Comparison of ENCODE assay signal across 8 mouse cellular contexts in genomic region chr13:56279439-56279838, GRCm38 (mm10). TPM values are rescaled to one million over a fixed set of nuclear protein-coding genes. Genes with fewer than 3 reads are reported as not detected.
DNase-seq lines count a peak whose midpoint lies in the region; ATAC-seq and TF ChIP-seq lines count a peak whose summit lies in the region.

No protein-coding gene starts in this region.

- no peak overlapping the region for H3K27ac ChIP-seq in embryonic facial prominence, embryonic 11.5 days (replicated peaks; ENCODE audit: low read depth, low read length)
- H3K27ac ChIP-seq in kidney, postnatal 0 days, result no peak overlapping the region
- H3K27ac ChIP-seq in liver, adult 2 months (replicated peaks; ENCODE audit: insufficient read depth, low read depth, low read length), result no peak overlapping the region
- no peak overlapping the region for H3K27ac ChIP-seq in neural tube, embryonic 13.5 days (replicated peaks)

- no peak overlapping the region for H3K4me3 ChIP-seq in embryonic facial prominence, embryonic 11.5 days (ENCODE audit: low read depth, low read length)
- no peak overlapping the region for H3K4me3 ChIP-seq in kidney, postnatal 0 days (replicated peaks; ENCODE audit: low read depth, low read length)
- H3K4me3 ChIP-seq in liver, adult 2 months (ENCODE audit: insufficient read depth, low read depth, low read length), result no peak overlapping the region
- no peak overlapping the region for H3K4me3 ChIP-seq in neural tube, embryonic 13.5 days

- no peaks in the 10 kb centered on the region for H3K27me3 ChIP-seq in embryonic facial prominence, embryonic 11.5 days (ENCODE audit: control insufficient read depth, insufficient read depth, low read length)
- no peaks in the 10 kb centered on the region for H3K27me3 ChIP-seq in kidney, postnatal 0 days (ENCODE audit: insufficient read depth, low read length)
- H3K27me3 ChIP-seq in liver, adult 2 months (ENCODE audit: control insufficient read depth, insufficient read depth, low read length), result no peaks in the 10 kb centered on the region
- H3K27me3 ChIP-seq in neural tube, embryonic 13.5 days, result peaks cover 14% of the 10 kb centered on the region; the same call in 1 of the 2 replicates

- no peaks in the 10 kb centered on the region for H3K79me2 ChIP-seq in liver, adult 2 months (ENCODE audit: control insufficient read depth, insufficient read depth, low read length)

- 21% methylated on average over 8 of the region's 8 CpGs for WGBS in embryonic facial prominence, embryonic 11.5 days
- 20% methylated on average over 8 of the region's 8 CpGs for WGBS in kidney, postnatal 0 days
- 17% methylated on average over 8 of the region's 8 CpGs for WGBS in liver, adult 2 months
- 21% methylated on average over 8 of the region's 8 CpGs for WGBS in neural tube, embryonic 13.5 days

- ATAC-seq in embryonic facial prominence, embryonic 11.5 days (replicated peaks; ENCODE audit: insufficient number of reproducible peaks, low FRiP score, low TSS enrichment, low read depth), result peak; percentile 80
- ATAC-seq in kidney, postnatal 0 days (replicated peaks; ENCODE audit: low FRiP score, low read depth), result peak; percentile 80
- ATAC-seq in neural tube, embryonic 13.5 days (ENCODE audit: low read depth), result peak; percentile 94

- TF ChIP-seq POLR2A in liver, adult 2 months (IDR thresholded peaks at IDR 0.05; ENCODE audit: extremely low read depth, insufficient read depth, low read length), result no peak

- no peak overlapping the region for H3K9ac ChIP-seq in embryonic facial prominence, embryonic 11.5 days (replicated peaks; ENCODE audit: low read length)
- H3K9ac ChIP-seq in kidney, postnatal 0 days (ENCODE audit: low read depth, low read length), result no peak overlapping the region
- H3K9ac ChIP-seq in liver, adult 2 months (ENCODE audit: low read depth, low read length), result no peak overlapping the region
- H3K9ac ChIP-seq in neural tube, embryonic 13.5 days, result no peak overlapping the region

- peak; percentile 99 for TF ChIP-seq CTCF in kidney, postnatal 0 days (IDR thresholded peaks at IDR 0.05; ENCODE audit: low read depth)
- peak; percentile 82 for TF ChIP-seq CTCF in liver, adult 2 months (IDR thresholded peaks at IDR 0.05; ENCODE audit: low read depth, low read length)

- peak; percentile 81 for DNase-seq in 416B (ENCODE audit: low read depth)
- peak; percentile 78 to 80 for DNase-seq in adrenal gland, postnatal 36 days
- peak; percentile 94 for DNase-seq in embryonic facial prominence, embryonic 11.5 days (ENCODE audit: low spot score)
- peak; percentile 20 to 61 for DNase-seq in heart, adult 9 months (ENCODE audit: low spot score in 2 of 2)
- peak; percentile 93 for DNase-seq in kidney, postnatal 0 days (ENCODE audit: low spot score)
- DNase-seq in liver, adult 2 months (ENCODE audit: extremely low read depth, low read depth, low spot score), result peak; percentile 23
- DNase-seq in testis, postnatal 10 days (ENCODE audit: low spot score), result peak; percentile 93

- no peaks in the 10 kb centered on the region for H3K36me3 ChIP-seq in embryonic facial prominence, embryonic 11.5 days (replicated peaks; ENCODE audit: control insufficient read depth, insufficient read depth, low read depth, low read length)
- no peaks in the 10 kb centered on the region for H3K36me3 ChIP-seq in kidney, postnatal 0 days (ENCODE audit: insufficient read depth, low read length)
- H3K36me3 ChIP-seq in liver, adult 2 months (ENCODE audit: control insufficient read depth, insufficient read depth, low read length), result no peaks in the 10 kb centered on the region
- H3K36me3 ChIP-seq in neural tube, embryonic 13.5 days, result no peaks in the 10 kb centered on the region

- H3K9me3 ChIP-seq in embryonic facial prominence, embryonic 11.5 days (replicated peaks; ENCODE audit: control insufficient read depth, low read length), result no peaks in the 10 kb centered on the region
- no peaks in the 10 kb centered on the region for H3K9me3 ChIP-seq in kidney, postnatal 0 days (replicated peaks; ENCODE audit: low read length)
- H3K9me3 ChIP-seq in neural tube, embryonic 13.5 days, result no peaks in the 10 kb centered on the region

- no peaks in the 10 kb centered on the region for H3K4me1 ChIP-seq in embryonic facial prominence, embryonic 11.5 days (ENCODE audit: control insufficient read depth, insufficient read depth, low read length)
- H3K4me1 ChIP-seq in kidney, postnatal 0 days (replicated peaks; ENCODE audit: insufficient read depth, low read length), result no peaks in the 10 kb centered on the region
- no peaks in the 10 kb centered on the region for H3K4me1 ChIP-seq in liver, adult 2 months (ENCODE audit: control insufficient read depth, insufficient read depth, low read length)
- no peaks in the 10 kb centered on the region for H3K4me1 ChIP-seq in neural tube, embryonic 13.5 days (replicated peaks)

- H3K4me2 ChIP-seq in embryonic facial prominence, embryonic 11.5 days (ENCODE audit: low read depth, low read length), result no peak overlapping the region
- H3K4me2 ChIP-seq in kidney, postnatal 0 days (ENCODE audit: low read length), result no peak overlapping the region
- H3K4me2 ChIP-seq in neural tube, embryonic 13.5 days, result no peak overlapping the region

RNA-seq across cellular contexts. Expression of gene Cxcl14, which starts 16.9 kb away (rescaled TPM):
- 10 to 100 TPM; 34.9 to 36.1 TPM for total RNA-seq in adrenal gland, postnatal 36 days (2021)
- polyA plus RNA-seq in embryonic facial prominence, embryonic 11.5 days (2014; fragmentation: Nextera tagmentation; extraction: Ambion mirVana), result 104 and 108 TPM in 2 replicates
- polyA plus RNA-seq in kidney, postnatal 0 days (2015; fragmentation: Nextera tagmentation; extraction: Ambion mirVana), result 76.4 and 88.1 TPM in 2 replicates
- total RNA-seq in liver, adult 2 months (2014; rRNA removed), result 0.20 and 0.46 TPM in 2 replicates
- 2.2 and 2.6 TPM in 2 replicates for polyA plus RNA-seq in liver, adult 2 months (2012; rRNA removed)
- polyA plus RNA-seq in neural tube, embryonic 13.5 days (2015; fragmentation: Nextera tagmentation; extraction: Ambion mirVana), result 3.0 and 11.7 TPM in 2 replicates

RNA-seq across cellular contexts. Expression of gene Neurog1, which starts 27.5 kb away (rescaled TPM):
- not detected for total RNA-seq in adrenal gland, postnatal 36 days (2021)
- polyA plus RNA-seq in embryonic facial prominence, embryonic 11.5 days (2014; fragmentation: Nextera tagmentation; extraction: Ambion mirVana), result 8.6 and 10.5 TPM in 2 replicates
- not detected in 2 replicates for polyA plus RNA-seq in kidney, postnatal 0 days (2015; fragmentation: Nextera tagmentation; extraction: Ambion mirVana)
- total RNA-seq in liver, adult 2 months (2014; rRNA removed), result not detected in 2 replicates
- polyA plus RNA-seq in liver, adult 2 months (2012; rRNA removed), result not detected in 2 replicates
- polyA plus RNA-seq in neural tube, embryonic 13.5 days (2015; fragmentation: Nextera tagmentation; extraction: Ambion mirVana), result 4.5 and 5.6 TPM in 2 replicates

Comparison
In these comparisons a context has a peak if more than half of its experiments do, and no peak if none do; other contexts are left out.
1. DNase-seq: peak in every context shown above with its lines; median percentile 94 in embryonic facial prominence, embryonic 11.5 days; 93 in kidney, postnatal 0 days; 93 in testis, postnatal 10 days; 81 in 416B; 79 in adrenal gland, postnatal 36 days; 40 in heart, adult 9 months; 23 in liver, adult 2 months.